Mouse (Mus musculus) gastrocnemius, postnatal 10 days (tissue): ENCODE measurements around the gene Sacs. TPM values are rescaled to one million over a fixed set of nuclear protein-coding genes. Genes with fewer than 3 reads are reported as not detected.
"Not testable (repeated sequence)": the region's sequence is repeated elsewhere in the genome, so short reads cannot be mapped to it uniquely, and the experiment has no call there.

Source experiments
- DNase-seq: peaks from one replicate; pipeline ENCODE4 v3.0.0; 2021; ENCODE audit warnings: mixed read lengths
- long read RNA-seq, 2 experiments: library from polyadenylated mRNA; stranded (forward); transcript quantifications; one replicate each; pipeline ENCODE4 v2.0.0; 2021
- total RNA-seq, 2 experiments: library from RNA; stranded (reverse); gene quantifications; 2 replicates each; pipeline ENCODE4 v1.2.3; 2021

The Sacs gene
- total RNA-seq: 10 to 100 TPM; 33.4 to 39.3 TPM
- long read RNA-seq, experiment 1, partial matches to known transcripts: 0 of 5 reads
- long read RNA-seq, experiment 1, other reads (novel, unspliced or antisense): 5 of 5 reads
- long read RNA-seq, experiment 2, partial matches to known transcripts: 0 of 6 reads
- long read RNA-seq, experiment 2, other reads (novel, unspliced or antisense): 6 of 6 reads

- DNase-seq: no peak
Measured at GRCm38 (mm10) chr14:61137994-61138726, at the start of gene Sacs. Gene Sacs, plus strand, starts transcription at chr14:61138457.

- DNase-seq: no peak
Measured at GRCm38 (mm10) chr14:61090955-61091354, 47.3 kb upstream of the Sacs start.

DNA sequence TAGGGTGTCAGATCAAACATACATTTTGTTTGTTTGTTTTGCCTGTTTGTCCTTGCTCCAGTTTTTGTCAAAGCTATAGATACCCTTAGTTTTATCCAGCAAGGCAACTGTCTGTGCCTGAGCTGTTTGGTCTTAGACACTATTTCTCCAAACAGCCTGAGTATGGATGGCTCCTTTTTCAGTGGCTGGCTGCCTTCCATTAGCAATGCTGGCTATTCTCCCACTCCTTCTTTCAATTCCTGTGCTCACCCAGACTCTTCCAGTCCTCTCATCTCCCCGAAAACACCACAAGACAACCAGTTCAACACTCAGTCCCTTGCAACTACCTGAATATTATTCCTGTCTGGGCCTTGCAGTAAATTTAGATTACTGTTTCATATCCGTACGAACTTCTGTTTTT lies 46.2 kb upstream of the Sacs start:
- DNase-seq: peak; percentile 29

- no peak for DNase-seq
Measured at GRCm38 (mm10) chr14:61097974-61098625, 40.2 kb upstream of the Sacs start.

GRCm38 (mm10) chr14:61100736-61101135 lies 37.5 kb upstream of the Sacs start:
- DNase-seq: no peak

- DNase-seq: no peak
Measured at GRCm38 (mm10) chr14:61106404-61106803, 31.9 kb upstream of the Sacs start.

- DNase-seq: no peak
Measured at GRCm38 (mm10) chr14:61108625-61109024, 29.6 kb upstream of the Sacs start.

DNA sequence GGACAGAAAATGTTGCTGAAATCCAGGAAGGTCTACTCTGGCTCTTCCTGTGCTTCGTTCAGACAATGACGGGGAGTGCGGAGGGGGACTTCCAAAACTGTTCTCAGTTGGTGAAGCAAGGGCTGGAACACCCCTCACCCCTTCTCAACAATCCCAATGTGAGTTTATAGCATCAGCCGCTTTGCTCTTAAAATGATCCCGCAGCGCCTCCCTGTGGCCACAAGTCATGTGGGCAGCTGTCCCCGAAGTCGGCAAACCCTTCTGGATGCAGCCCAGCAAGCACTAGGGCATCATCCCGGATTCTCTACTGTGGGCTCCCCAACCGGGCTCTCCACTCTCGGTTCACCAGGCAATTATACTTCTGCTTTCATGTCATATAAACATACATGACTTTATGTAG lies 25.9 kb upstream of the Sacs start:
- peak; percentile 87 for DNase-seq

DNA sequence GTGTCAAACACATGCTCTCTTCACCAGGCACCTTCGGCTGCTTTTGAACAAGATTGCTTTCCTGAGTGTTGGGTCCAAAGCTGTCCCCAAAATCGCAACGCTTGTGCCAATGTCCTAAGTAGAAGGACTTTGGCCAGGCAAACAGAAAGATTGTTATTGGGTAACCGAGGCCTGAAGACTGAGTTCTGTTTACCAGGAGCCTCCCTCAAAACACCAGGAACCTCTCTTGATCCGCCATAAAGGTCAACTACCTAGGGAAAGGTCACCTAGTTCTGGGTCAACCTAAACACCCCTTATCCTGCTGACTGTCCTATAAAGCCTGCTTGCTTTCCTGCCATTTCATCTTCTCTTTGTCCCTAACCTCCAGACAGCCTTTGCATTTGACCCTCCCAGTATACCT lies 13.5 kb upstream of the Sacs start:
- no peak for DNase-seq

- no peak for DNase-seq
Measured at GRCm38 (mm10) chr14:61125201-61125600, 13.1 kb upstream of the Sacs start.

DNA sequence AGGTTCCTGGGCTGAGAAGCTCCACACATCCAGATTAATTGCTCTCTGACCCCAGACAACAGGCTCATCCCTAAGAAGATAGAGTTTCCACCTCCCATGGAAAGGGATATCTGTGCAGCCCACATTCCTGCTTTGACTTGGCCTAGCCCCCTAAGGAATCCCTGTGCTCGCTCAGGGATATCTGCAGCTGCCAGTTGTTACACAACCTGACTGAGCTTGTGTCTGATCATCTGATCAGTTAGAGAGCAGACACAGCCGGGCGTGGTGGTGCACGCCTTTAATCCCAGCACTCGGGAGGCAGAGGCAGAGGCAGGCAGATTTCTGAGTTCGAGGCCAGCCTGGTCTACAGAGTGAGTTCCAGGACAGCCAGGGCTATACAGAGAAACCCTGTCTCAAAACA lies 10.9 kb upstream of the Sacs start:
- not testable (repeated sequence) for DNase-seq

- DNase-seq: no peak
Measured at GRCm38 (mm10) chr14:61128961-61129507, 9.2 kb upstream of the Sacs start.

GRCm38 (mm10) chr14:61132556-61132955 lies 5.7 kb upstream of the Sacs start:
- DNase-seq: no peak

DNA sequence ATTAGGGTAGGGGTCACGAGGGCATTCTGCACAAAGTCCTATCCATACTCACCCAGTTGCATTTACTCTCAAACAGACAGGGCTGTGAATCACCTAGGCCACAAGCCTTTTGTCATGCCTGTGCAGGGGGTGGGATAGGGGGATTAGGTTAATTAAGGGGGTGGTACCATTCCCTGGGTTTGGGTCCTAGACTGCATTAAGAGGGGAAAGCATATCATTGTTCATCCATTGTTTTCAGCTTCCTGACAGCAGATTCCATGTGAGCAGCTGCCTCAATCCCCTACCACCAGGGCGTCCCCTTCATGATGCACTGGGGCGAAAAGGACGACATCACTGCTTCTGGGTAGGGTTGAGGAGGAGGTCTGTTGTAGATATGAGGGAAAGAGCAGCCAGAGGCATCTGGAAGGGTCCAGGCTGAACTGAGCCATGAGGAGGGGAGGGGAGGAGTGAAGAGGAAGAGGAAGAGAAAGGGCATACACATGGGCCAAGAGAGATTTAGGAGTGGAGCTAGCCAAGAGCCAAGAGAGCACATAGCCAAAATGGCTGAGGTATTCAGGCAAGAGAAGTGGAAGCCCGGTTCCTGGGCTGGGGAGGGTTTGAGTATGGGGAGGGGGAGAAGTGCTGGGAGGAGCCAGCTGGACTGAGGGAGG lies 3.8 kb upstream of the Sacs start:
- DNase-seq: no peak

DNA sequence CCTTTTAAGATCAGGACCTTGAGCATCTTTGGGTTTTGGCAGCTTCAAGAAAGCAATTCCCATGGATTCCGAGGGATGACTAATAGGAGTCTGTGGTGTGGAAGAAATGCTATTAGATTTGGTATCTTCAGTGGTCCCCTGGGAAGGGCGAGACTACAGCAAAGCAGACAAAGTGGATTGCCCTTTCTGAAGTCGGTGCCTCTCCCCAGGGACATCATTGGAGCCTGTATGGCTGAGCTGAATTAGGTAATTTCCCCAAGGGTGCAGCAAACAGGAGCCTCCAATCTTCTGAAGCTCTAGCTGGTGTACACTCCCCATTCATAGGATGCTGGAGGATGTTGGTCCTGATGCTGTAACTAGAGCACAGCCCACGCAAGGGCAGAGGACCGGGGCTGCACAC lies 847 bp upstream of the Sacs start:
- no peak for DNase-seq

- no peak for DNase-seq
Measured at GRCm38 (mm10) chr14:61138727-61139067, 440 bp downstream of the Sacs start.

- no peak for DNase-seq
Measured at GRCm38 (mm10) chr14:61143358-61143757, 5.1 kb downstream of the Sacs start.

DNA sequence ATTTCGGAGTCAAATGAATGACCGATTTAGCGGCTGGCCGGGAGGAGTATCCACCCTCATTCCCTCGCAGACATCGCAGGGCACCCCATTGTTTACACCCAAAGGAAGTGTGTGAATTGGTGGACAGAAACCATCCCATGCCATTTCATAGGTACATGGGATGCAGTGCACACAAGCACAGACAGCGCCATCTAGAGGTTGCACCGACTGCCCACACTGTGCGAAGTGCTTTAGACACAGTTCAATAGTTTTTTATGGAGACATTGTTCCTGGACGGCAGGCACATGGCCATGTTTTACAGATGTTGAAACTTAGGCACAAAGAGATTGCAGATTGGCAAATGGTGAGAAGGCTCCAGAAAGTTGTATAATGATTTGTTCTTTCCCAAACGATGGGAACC lies 5.6 kb downstream of the Sacs start:
- DNase-seq: no peak

GRCm38 (mm10) chr14:61150416-61150815 lies 12.2 kb downstream of the Sacs start:
- DNase-seq: not testable (repeated sequence)

DNA sequence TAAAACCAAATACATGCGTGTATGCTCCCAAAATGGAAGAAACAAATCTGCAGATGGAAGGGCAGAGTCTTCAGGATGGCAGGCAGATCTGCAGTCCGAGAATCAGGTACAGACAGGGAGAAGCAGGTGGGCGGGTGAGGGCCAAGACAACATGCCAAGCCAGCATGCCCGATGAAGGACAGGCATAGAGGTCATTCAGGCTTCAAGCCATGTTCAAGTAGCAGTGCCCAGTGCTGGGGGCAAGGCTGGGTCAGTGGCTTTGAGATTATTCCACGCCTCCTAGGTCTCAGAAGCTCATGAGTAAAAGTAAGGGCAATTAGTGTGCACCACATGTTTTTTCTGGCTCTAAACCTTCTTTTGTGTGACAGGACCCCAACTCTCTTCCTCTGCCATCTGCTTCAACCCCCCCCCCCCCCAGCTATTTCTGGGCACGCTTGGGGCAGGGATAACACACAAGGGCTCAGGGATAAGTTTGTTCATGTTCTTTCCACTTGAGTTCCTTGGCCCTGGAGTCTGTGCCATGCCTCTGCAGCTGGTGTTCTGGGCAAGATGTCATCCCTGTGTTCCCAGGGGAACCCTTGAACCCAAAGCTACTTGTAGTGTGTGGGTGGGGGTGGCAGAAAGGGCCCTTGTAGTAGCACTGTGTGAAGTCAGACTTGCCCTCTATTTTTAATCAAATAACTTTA lies 16.8 kb downstream of the Sacs start:
- peak; percentile 33 for DNase-seq

DNA sequence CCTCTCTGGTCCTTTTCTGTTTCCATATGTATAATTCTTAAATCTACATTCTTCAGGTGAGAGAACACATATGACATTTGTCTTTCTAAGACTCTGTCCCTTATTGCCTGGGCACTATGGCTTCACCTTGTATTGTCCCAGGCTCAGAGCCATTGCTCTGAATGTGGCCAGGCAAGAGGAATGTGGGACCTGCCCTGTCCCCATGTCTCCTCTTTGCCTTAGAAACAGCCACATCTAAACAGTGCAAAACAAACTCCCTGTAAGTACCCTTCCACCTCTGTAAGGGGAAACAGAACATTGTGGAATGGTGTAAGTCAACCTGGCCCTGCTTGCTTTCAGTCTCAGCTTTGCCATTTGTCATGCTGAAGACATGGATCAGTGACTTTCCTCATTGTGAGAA lies 17.4 kb downstream of the Sacs start:
- no peak for DNase-seq

GRCm38 (mm10) chr14:61157426-61157825 lies 19.2 kb downstream of the Sacs start:
- not testable (repeated sequence) for DNase-seq
